Mouse (Mus musculus) forebrain, embryonic 14.5 days (tissue): ENCODE measurements at regions not wholly inside any gene's neighbourhood (a gene's known extent, or its start where the extent isn't known, plus 50 kb on each side); places are given as distances from the start of the nearest gene placed in this dataset.

ENCODE experiments used
- ATAC-seq: fragments of 200-750 bp; cut with Nextera tagmentation; 2 replicates; pipeline ENCODE4 v1.8.0; 2017; ENCODE audit warnings: mild to moderate bottlenecking, moderate library complexity
- DNase-seq: peaks from one replicate; pipeline ENCODE4 v3.0.0-alpha.2; 2015; ENCODE audit warnings: low spot score
- H3K27ac ChIP-seq: fragments of 300-500 bp; sonication (generic); 2 replicates; pipeline ENCODE4 v1.5.1; 2014; ENCODE audit warnings: low read depth, mild to moderate bottlenecking, control low read depth, low read length, moderate library complexity
- H3K27me3 ChIP-seq: fragments of 300-500 bp; sonication (generic); replicated peaks from 2 replicates; pipeline ENCODE4 v1.6.1; 2014; ENCODE audit warnings: low read length, control low read depth, mixed read lengths; ENCODE audit not compliant: control insufficient read depth, insufficient read depth
- H3K36me3 ChIP-seq: fragments of 300-500 bp; sonication (generic); 2 replicates; pipeline ENCODE4 v1.6.1; 2014; ENCODE audit warnings: low read length, control low read depth; ENCODE audit not compliant: control insufficient read depth, insufficient read depth
- H3K4me1 ChIP-seq: fragments of 300-500 bp; sonication (generic); 2 replicates; pipeline ENCODE4 v1.6.1; 2014; ENCODE audit warnings: antibody characterized with exemption, low read length, control low read depth; ENCODE audit not compliant: control insufficient read depth, insufficient read depth
- H3K4me2 ChIP-seq: fragments of 300-500 bp; sonication (generic); 2 replicates; pipeline ENCODE4 v1.6.1; 2014; ENCODE audit warnings: mild to moderate bottlenecking, control low read depth, low read length
- H3K4me3 ChIP-seq: fragments of 300-500 bp; sonication (generic); 2 replicates; pipeline ENCODE4 v1.5.1; 2014; ENCODE audit warnings: low read depth, low read length, control low read depth
- H3K9ac ChIP-seq: fragments of 300-500 bp; sonication (generic); 2 replicates; pipeline ENCODE4 v1.6.1; 2014; ENCODE audit warnings: mild to moderate bottlenecking, low read length, control low read depth, moderate library complexity
- H3K9me3 ChIP-seq: fragments of 300-500 bp; sonication (generic); replicated peaks from 2 replicates; pipeline ENCODE4 v1.6.1; 2016; ENCODE audit warnings: low read length, control low read depth, mixed read lengths; ENCODE audit not compliant: control insufficient read depth
- WGBS: fragments of 180-500 bp; shearing (Covaris S2); extraction: QIAGEN DNeasy Blood & Tissue Kit; methylation state at CpG from one replicate; pipeline ENCODE4 v1.1.7; 2014; 5-methylcytosine and 5-hydroxymethylcytosine counted together

DNA sequence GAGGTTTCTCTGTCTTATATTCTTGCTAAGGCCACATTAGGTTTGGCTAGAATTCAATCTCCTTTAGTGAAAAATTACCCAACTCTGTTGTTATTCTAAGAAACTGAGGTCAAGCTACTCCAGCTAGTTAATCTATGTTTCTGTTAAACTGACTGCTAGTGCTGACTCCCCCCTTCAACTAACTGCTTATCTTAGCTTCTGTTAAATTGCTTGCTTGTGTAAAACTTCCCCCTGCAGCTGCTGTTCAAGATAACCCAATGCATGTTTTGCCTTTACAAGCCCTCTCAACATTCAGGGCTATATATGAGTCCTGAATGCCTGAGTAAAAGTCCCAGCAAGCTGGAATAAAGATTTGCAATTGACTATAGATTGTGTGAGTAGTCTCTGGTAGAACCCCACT, 143.6 kb downstream of the Cd55b start:
- ATAC-seq (no peak), DNase-seq (no peak)
- H3K36me3 ChIP-seq: no peaks in the 10 kb centered on the region
- no peak overlapping the region for H3K9ac ChIP-seq
- H3K4me1 ChIP-seq: no peaks in the 10 kb centered on the region
- no peak overlapping the region for H3K27ac ChIP-seq
- no peaks in the 10 kb centered on the region for H3K27me3 ChIP-seq
- no peaks in the 10 kb centered on the region; the same call in 1 of the 2 replicates for H3K9me3 ChIP-seq
- no peak overlapping the region for H3K4me3 ChIP-seq
- H3K4me2 ChIP-seq: no peak overlapping the region

DNA sequence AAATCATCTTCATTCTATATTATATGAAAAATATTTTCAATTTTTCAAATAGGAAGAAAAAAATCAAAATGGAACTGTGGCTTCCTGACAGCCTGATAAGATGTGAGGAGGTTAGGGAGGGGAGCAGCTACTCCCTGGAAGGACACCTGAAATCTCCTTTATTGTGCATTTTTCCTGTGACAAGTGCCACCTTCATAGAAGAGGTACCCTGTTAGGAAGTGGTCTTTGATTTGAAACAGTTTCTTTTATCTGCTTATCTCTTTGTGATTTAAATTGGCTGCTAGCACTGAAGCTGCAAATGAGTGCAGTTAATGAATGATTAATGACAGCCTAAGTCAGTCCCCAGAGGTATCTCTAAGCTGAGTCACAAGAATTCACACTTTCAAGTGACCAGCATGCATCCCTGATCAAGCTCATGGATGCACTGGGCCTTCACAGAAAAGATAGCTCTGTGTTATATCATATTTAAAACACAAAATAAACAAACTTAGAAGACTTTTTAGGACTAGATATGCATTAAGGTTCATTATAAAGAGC, 144.7 kb downstream of the Cd55b start:
- Histone ChIP-seq H3K4me3 (no peak overlapping the region), H3K9me3 (no peaks in the 10 kb centered on the region; the same call in 1 of the 2 replicates), H3K9ac (no peak overlapping the region), H3K27ac (no peak overlapping the region), H3K4me1 (no peaks in the 10 kb centered on the region), H3K4me2 (no peak overlapping the region), H3K27me3 (no peaks in the 10 kb centered on the region), H3K36me3 (no peaks in the 10 kb centered on the region)
- ATAC-seq (no peak), DNase-seq (no peak)

DNA sequence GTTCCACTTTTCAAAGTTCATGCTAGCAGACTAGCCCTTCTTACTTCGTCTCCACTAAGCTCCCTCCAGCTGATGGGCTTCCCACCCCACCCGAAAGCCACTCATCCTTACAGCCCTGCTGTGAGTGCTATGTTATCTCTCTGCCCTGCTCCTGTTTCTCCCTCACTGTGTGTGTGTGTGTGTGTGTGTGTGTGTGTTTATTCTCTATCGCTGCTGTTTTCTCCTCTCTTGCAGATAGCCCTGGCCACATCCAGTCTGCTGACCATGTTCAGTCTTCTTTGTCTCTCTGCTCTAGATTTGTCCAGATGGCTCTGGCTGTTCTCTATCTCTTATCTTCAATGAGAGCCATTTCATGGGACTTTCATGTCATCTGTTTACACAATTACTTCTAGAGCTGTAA, 145.9 kb downstream of the Cd55b start:
- no peak for ATAC-seq
- no peak overlapping the region for H3K27ac ChIP-seq
- H3K9me3 ChIP-seq: no peaks in the 10 kb centered on the region; the same call in 1 of the 2 replicates
- no peak overlapping the region for H3K4me3 ChIP-seq
- H3K4me2 ChIP-seq: no peak overlapping the region
- DNase-seq: no peak
- H3K4me1 ChIP-seq: no peaks in the 10 kb centered on the region
- H3K27me3 ChIP-seq: no peaks in the 10 kb centered on the region
- no peaks in the 10 kb centered on the region for H3K36me3 ChIP-seq
- WGBS: 83% methylated on average over 3 of the region's 3 CpGs
- H3K9ac ChIP-seq: no peak overlapping the region

DNA sequence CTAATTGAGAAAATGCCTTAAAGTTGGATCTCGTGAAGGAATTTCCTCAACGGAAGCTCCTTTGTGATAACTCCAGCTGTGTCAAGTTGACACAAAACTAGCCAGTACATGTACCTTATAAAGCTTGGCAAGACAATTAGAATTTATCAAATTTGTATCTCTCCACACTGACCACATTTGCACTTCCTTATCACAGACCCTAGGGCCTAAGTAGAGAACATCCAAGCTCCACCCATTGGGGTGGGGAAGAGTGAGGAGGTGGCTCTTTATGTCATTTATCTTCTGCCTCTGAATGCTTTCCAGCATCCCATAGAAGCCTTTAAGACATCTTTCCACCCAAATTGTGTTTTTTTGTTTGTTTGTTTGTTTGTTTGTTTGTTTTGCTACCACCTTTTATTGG, 146.8 kb downstream of the Cd55b start:
- no peaks in the 10 kb centered on the region; the same call in 1 of the 2 replicates for H3K9me3 ChIP-seq
- H3K27me3 ChIP-seq: no peaks in the 10 kb centered on the region
- no peak overlapping the region for H3K4me3 ChIP-seq
- no peak overlapping the region for H3K9ac ChIP-seq
- no peak overlapping the region for H3K4me2 ChIP-seq
- ATAC-seq (no peak), DNase-seq (no peak)
- H3K4me1 ChIP-seq: no peaks in the 10 kb centered on the region
- 78% methylated on average over 2 of the region's 2 CpGs for whole genome bisulfite sequencing
- H3K27ac ChIP-seq: no peak overlapping the region
- no peaks in the 10 kb centered on the region for H3K36me3 ChIP-seq

DNA sequence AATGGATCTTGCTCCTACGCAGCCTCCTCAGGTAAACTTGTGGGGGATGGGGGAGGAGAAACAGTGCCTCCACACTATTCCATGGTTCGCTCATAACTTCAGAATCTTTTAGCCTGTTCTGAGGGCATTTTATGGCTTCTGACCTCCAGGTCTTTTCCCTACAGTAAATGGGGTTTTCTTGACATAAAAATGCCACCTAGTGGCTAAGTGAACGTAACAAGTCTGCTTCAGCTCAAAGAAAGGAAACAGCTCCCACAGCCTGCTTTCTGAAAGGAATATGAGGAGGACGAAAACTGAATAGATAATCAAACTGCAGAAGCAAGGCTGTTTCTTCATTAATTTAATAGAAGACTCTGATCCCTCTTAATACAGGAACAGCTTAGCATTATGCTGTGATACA, 148.3 kb downstream of the Cd55b start:
- Histone ChIP-seq H3K4me1 (no peaks in the 10 kb centered on the region), H3K27me3 (no peaks in the 10 kb centered on the region), H3K9ac (no peak overlapping the region), H3K4me3 (no peak overlapping the region), H3K27ac (no peak overlapping the region), H3K9me3 (no peaks in the 10 kb centered on the region; the same call in 1 of the 2 replicates), H3K36me3 (no peaks in the 10 kb centered on the region), H3K4me2 (no peak overlapping the region)
- ATAC-seq: no peak
- WGBS: 58% methylated on average over 4 of the region's 4 CpGs
- peak; percentile 57 for DNase-seq

DNA sequence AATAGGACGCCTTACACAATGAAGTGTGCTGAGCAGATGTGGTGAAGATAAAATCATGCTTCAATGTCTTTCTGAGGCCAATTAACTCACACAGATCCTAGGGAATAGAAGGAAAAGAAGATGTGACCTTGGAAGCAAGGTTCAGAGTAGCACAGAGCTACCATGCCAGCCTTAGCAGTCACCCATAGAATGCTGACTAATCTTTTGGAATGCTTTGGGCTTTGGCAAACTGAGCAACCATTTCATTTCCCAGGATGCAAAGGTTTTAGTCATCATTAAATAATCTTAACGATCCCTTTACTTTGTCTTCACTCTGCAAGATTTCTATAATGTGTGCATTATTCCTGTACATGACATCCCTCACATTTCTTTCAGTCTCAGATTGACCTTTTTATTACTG, 152.4 kb downstream of the Cd55b start:
- ATAC-seq: no peak
- 67% methylated on average over 2 of the region's 2 CpGs for WGBS

More for the DNA sequence above, 152.4 kb downstream of the Cd55b start:
- H3K27me3 ChIP-seq: no peaks in the 10 kb centered on the region
- H3K4me2 ChIP-seq: no peak overlapping the region
- H3K36me3 ChIP-seq: no peaks in the 10 kb centered on the region
- no peaks in the 10 kb centered on the region for H3K4me1 ChIP-seq
- H3K9me3 ChIP-seq: no peaks in the 10 kb centered on the region
- H3K9ac ChIP-seq: no peak overlapping the region
- H3K4me3 ChIP-seq: no peak overlapping the region
- no peak overlapping the region for H3K27ac ChIP-seq
- no peak for DNase-seq
